Mouse (Mus musculus) forebrain, embryonic 10.5 days (tissue): Measurements from ENCODE around the gene Usp7. TPM values are rescaled to one million over a fixed set of nuclear protein-coding genes. Genes with fewer than 3 reads are reported as not detected.
"Not testable (repeated sequence)": the region's sequence is repeated elsewhere in the genome, so short reads cannot be mapped to it uniquely, and the experiment has no call there.

ENCODE experiments used
- DNase-seq: peaks from one replicate; pipeline ENCODE4 v3.0.0-alpha.2; 2017; ENCODE audit warnings: low spot score; ENCODE audit errors: extremely low spot score
- H3K27ac ChIP-seq: fragments of 300-500 bp; sonication (generic); 2 replicates; pipeline ENCODE4 v1.5.1; 2016; ENCODE audit warnings: mild to moderate bottlenecking
- H3K27me3 ChIP-seq: fragments of 300-500 bp; sonication (generic); 2 replicates; pipeline ENCODE4 v1.6.1; 2016; ENCODE audit warnings: mild to moderate bottlenecking; ENCODE audit not compliant: poor library complexity, severe bottlenecking
- H3K36me3 ChIP-seq: fragments of 300-500 bp; sonication (generic); replicated peaks from 2 replicates; pipeline ENCODE4 v1.6.1; 2016; ENCODE audit warnings: mild to moderate bottlenecking, moderate library complexity
- H3K4me1 ChIP-seq: fragments of 300-500 bp; sonication (generic); 2 replicates; pipeline ENCODE4 v1.6.1; 2016
- H3K4me3 ChIP-seq: fragments of 300-500 bp; sonication (generic); 2 replicates; pipeline ENCODE4 v1.5.1; 2016; ENCODE audit warnings: mild to moderate bottlenecking, moderate library complexity
- H3K9me3 ChIP-seq: fragments of 300-500 bp; sonication (generic); 2 replicates; pipeline ENCODE4 v1.6.1; 2016; ENCODE audit warnings: mild to moderate bottlenecking, moderate library complexity
- WGBS: fragments of 180-500 bp; shearing (Covaris S2); methylation state at CpG from one replicate; pipeline ENCODE4 v1.1.7; 2016; 5-methylcytosine and 5-hydroxymethylcytosine counted together
- polyA plus RNA-seq: library from polyadenylated mRNA; unstranded; fragments of >200 nt; fragmentation: Nextera tagmentation; extraction: Ambion mirVana; gene quantifications from 2 replicates; pipeline ENCODE4 v1.2.1, GENCODE M21; 2016

Usp7 gene
- polyA plus RNA-seq, 1 experiment from 2014 or later = 33.4 TPM

GRCm38 (mm10) chr16:8741110-8741509 is 51.0 kb downstream of the Usp7 start:
- 81% methylated on average over 1 of the region's 1 CpGs for WGBS
- Histone ChIP-seq H3K9me3 (no peaks in the 10 kb centered on the region), H3K27ac (no peak overlapping the region), H3K4me1 (peaks cover 17% of the 10 kb centered on the region), H3K36me3 (no peaks in the 10 kb centered on the region), H3K27me3 (no peaks in the 10 kb centered on the region), H3K4me3 (no peak overlapping the region)
- no peak for DNase-seq

- WGBS = 7% methylated on average over 126 of the region's 126 CpGs
Observed at GRCm38 (mm10) chr16:8738542-8739514, 53.3 kb downstream of the Usp7 start.

GRCm38 (mm10) chr16:8737666-8738541 is 54.2 kb downstream of the Usp7 start:
- Histone ChIP-seq H3K27me3 (no peaks in the 10 kb centered on the region), H3K36me3 (peaks cover 21% of the 10 kb centered on the region), H3K9me3 (no peaks in the 10 kb centered on the region), H3K27ac (peak overlapping the region; percentile 97), H3K4me3 (peak overlapping the region; percentile 98), H3K4me1 (peaks cover 38% of the 10 kb centered on the region)
- 2% methylated on average over 102 of the region's 110 CpGs for WGBS
- peak; percentile 39 for DNase-seq

More at GRCm38 (mm10) chr16:8738542-8739514, 53.3 kb downstream of the Usp7 start:
- peaks cover 13% of the 10 kb centered on the region for H3K36me3 ChIP-seq
- H3K27me3 ChIP-seq = no peaks in the 10 kb centered on the region
- peak; percentile 89 for DNase-seq
- no peaks in the 10 kb centered on the region for H3K9me3 ChIP-seq
- peak overlapping the region; percentile 97 for H3K27ac ChIP-seq
- peak overlapping the region; percentile 98 for H3K4me3 ChIP-seq
- H3K4me1 ChIP-seq = peaks cover 38% of the 10 kb centered on the region

GRCm38 (mm10) chr16:8737341-8737665 is 54.8 kb downstream of the Usp7 start:
- Histone ChIP-seq H3K27ac (peak overlapping the region; percentile 97), H3K9me3 (no peaks in the 10 kb centered on the region), H3K4me1 (peaks cover 38% of the 10 kb centered on the region), H3K27me3 (no peaks in the 10 kb centered on the region), H3K4me3 (peak overlapping the region; percentile 98), H3K36me3 (peaks cover 21% of the 10 kb centered on the region)
- no peak for DNase-seq
- under 1% methylated on average over 11 of the region's 11 CpGs for WGBS

- WGBS = 13% methylated on average over 7 of the region's 7 CpGs
- Histone ChIP-seq H3K27ac (peak overlapping the region; percentile 97), H3K9me3 (no peaks in the 10 kb centered on the region), H3K4me3 (peak overlapping the region; percentile 98), H3K27me3 (no peaks in the 10 kb centered on the region), H3K4me1 (peaks cover 41% of the 10 kb centered on the region), H3K36me3 (peaks cover 25% of the 10 kb centered on the region)
- DNase-seq = no peak
Observed at GRCm38 (mm10) chr16:8736757-8737156, 55.4 kb downstream of the Usp7 start.

GRCm38 (mm10) chr16:8736032-8736431 is 56.1 kb downstream of the Usp7 start:
- no peaks in the 10 kb centered on the region for H3K9me3 ChIP-seq
- no peaks in the 10 kb centered on the region for H3K27me3 ChIP-seq
- 35% methylated on average over 8 of the region's 8 CpGs for WGBS
- H3K4me3 ChIP-seq = peak overlapping the region; percentile 98
- 0 out of 2 replicates have a peak overlapping the region, but pooled peaks have one; percentile 30 for H3K27ac ChIP-seq
- H3K4me1 ChIP-seq = peaks cover 48% of the 10 kb centered on the region
- H3K36me3 ChIP-seq = peaks cover 30% of the 10 kb centered on the region
- DNase-seq = no peak

GRCm38 (mm10) chr16:8734693-8735092 is 57.4 kb downstream of the Usp7 start:
- H3K4me3 ChIP-seq = peak overlapping the region; percentile 98; the same call in 1 of the 2 replicates
- peaks cover 57% of the 10 kb centered on the region for H3K4me1 ChIP-seq
- H3K9me3 ChIP-seq = no peaks in the 10 kb centered on the region
- H3K27me3 ChIP-seq = no peaks in the 10 kb centered on the region
- H3K27ac ChIP-seq = no peak overlapping the region
- no peak for DNase-seq
- peaks cover 30% of the 10 kb centered on the region for H3K36me3 ChIP-seq
- WGBS = 92% methylated on average over 4 of the region's 4 CpGs

GRCm38 (mm10) chr16:8733624-8734023 is 58.5 kb downstream of the Usp7 start:
- Histone ChIP-seq H3K4me3 (no peak overlapping the region), H3K27me3 (no peaks in the 10 kb centered on the region), H3K36me3 (peaks cover 34% of the 10 kb centered on the region), H3K27ac (no peak overlapping the region), H3K9me3 (no peaks in the 10 kb centered on the region), H3K4me1 (peaks cover 51% of the 10 kb centered on the region)
- 93% methylated on average over 4 of the region's 4 CpGs for WGBS
- DNase-seq = no peak

GRCm38 (mm10) chr16:8732450-8732849 is 59.7 kb downstream of the Usp7 start:
- not testable (repeated sequence) for DNase-seq, H3K9me3 ChIP-seq, H3K27me3 ChIP-seq, H3K27ac ChIP-seq, H3K4me3 ChIP-seq
- peaks cover 40% of the 10 kb centered on the region for H3K36me3 ChIP-seq
- H3K4me1 ChIP-seq = peaks cover 54% of the 10 kb centered on the region
- 92% methylated on average over 3 of the region's 4 CpGs for WGBS

GRCm38 (mm10) chr16:8731630-8732029 is 60.5 kb downstream of the Usp7 start:
- H3K9me3 ChIP-seq = no peaks in the 10 kb centered on the region
- DNase-seq = no peak
- 91% methylated on average over 7 of the region's 7 CpGs for WGBS
- peaks cover 40% of the 10 kb centered on the region for H3K36me3 ChIP-seq
- no peak overlapping the region for H3K27ac ChIP-seq
- H3K4me3 ChIP-seq = no peak overlapping the region
- peaks cover 48% of the 10 kb centered on the region for H3K4me1 ChIP-seq
- no peaks in the 10 kb centered on the region for H3K27me3 ChIP-seq

GRCm38 (mm10) chr16:8728111-8728748 is 63.9 kb downstream of the Usp7 start:
- no peak for DNase-seq
- peaks cover 21% of the 10 kb centered on the region; the same call in 1 of the 2 replicates for H3K4me1 ChIP-seq
- peaks cover 23% of the 10 kb centered on the region for H3K36me3 ChIP-seq
- no peak overlapping the region for H3K4me3 ChIP-seq
- H3K27ac ChIP-seq = no peak overlapping the region
- H3K27me3 ChIP-seq = no peaks in the 10 kb centered on the region
- no peaks in the 10 kb centered on the region for H3K9me3 ChIP-seq
- WGBS = 90% methylated on average over 5 of the region's 5 CpGs

- Histone ChIP-seq H3K4me1 (peaks cover 10% of the 10 kb centered on the region; the same call in 1 of the 2 replicates), H3K4me3 (no peak overlapping the region), H3K27me3 (no peaks in the 10 kb centered on the region), H3K9me3 (no peaks in the 10 kb centered on the region), H3K36me3 (peaks cover 15% of the 10 kb centered on the region), H3K27ac (no peak overlapping the region)
- 95% methylated on average over 2 of the region's 2 CpGs for WGBS
- no peak for DNase-seq
Observed at GRCm38 (mm10) chr16:8725807-8726206, 66.3 kb downstream of the Usp7 start.
